Mouse (Mus musculus): ENCODE data around the gene Adam10.

DNA sequence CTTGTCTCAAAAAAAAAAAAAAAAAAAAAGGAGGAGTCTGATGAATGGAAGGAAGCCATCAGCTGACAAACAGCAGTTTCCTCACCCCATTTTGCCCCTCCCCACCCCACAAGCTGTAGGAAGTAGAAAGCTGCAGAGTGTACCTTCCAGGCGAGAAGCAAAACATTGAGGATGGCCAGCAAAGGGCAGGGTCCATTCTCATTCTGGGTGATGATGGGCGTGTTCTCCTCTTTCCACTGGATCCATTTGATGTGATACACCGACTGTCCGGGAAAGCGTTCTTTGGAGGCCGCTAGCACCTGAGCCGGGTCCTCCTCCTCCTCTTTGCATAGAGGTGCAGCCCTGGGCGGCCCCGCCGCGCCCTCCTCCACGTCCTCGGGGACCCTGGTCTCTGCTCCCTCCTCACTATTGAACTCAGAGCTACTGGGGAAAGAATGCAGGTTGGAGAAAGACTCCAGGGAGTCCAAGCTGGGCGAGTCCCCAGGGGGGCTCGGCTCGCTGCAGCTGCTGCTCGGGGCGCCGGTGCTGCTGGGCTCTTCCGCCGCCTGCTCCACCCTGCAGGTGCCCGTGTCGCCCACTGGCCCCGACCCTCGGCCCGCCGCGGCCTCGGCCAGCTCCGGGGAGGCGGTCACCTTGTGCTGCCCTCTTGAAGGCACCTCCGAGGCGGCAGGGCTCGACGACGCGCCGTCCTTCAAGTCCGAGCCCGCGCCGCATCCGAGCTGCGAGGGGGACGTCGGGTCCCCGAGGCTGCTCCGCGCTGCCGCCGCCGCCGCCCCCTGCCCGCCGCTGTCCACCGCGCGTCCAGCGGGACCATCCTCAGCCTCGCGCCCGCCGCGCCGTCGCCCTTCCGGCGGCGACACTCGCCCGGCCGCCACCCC, 22.4 kb upstream of the Adam10 start, which contains the start of gene Gm10642:
- TF ChIP-seq CTCF (IDR thresholded peaks at IDR 0.05; ENCODE audit: low read depth) (no peak), EP300 (IDR thresholded peaks at IDR 0.05; ENCODE audit: low read depth) (no peak)

Data from liver, embryonic 14.5 days (tissue).